Mouse (Mus musculus) megakaryocyte-erythroid progenitor cell, adult 5-6 weeks (primary cell): ENCODE data around the gene Ttc9c. TPM values are rescaled to one million over a fixed set of nuclear protein-coding genes. Genes with fewer than 3 reads are reported as not detected.
A peak's percentile ranks its signal among the peaks of the same experiment; 100 is the strongest.
"Not testable (repeated sequence)": the region's sequence is repeated elsewhere in the genome, so short reads cannot be mapped to it uniquely, and the experiment has no call there.

Source experiments
- ATAC-seq: replicated peaks from 2 replicates; pipeline ENCODE4 v1.8.0; 2016; ENCODE audit warnings: mild to moderate bottlenecking, inconsistent platforms; ENCODE audit not compliant: severe bottlenecking, poor library complexity, low FRiP score, low TSS enrichment
- total RNA-seq, 2 experiments: library from RNA; stranded (forward) in 1 of 2; stranded (reverse) in 1 of 2; fragments of 200-1000, 215-1000 nt in 1 of 2; fragments of >200 nt in 1 of 2; fragmentation: Nextera tagmentation in 1 of 2; gene quantifications; 2 replicates each; pipeline ENCODE4 v1.2.3; 2014 to 2017

Gene Ttc9c
- total RNA-seq (2014; fragmentation: Nextera tagmentation): 35.6 and 41.6 TPM in 2 replicates
- total RNA-seq (2017): 55.3 and 57.2 TPM in 2 replicates

DNA sequence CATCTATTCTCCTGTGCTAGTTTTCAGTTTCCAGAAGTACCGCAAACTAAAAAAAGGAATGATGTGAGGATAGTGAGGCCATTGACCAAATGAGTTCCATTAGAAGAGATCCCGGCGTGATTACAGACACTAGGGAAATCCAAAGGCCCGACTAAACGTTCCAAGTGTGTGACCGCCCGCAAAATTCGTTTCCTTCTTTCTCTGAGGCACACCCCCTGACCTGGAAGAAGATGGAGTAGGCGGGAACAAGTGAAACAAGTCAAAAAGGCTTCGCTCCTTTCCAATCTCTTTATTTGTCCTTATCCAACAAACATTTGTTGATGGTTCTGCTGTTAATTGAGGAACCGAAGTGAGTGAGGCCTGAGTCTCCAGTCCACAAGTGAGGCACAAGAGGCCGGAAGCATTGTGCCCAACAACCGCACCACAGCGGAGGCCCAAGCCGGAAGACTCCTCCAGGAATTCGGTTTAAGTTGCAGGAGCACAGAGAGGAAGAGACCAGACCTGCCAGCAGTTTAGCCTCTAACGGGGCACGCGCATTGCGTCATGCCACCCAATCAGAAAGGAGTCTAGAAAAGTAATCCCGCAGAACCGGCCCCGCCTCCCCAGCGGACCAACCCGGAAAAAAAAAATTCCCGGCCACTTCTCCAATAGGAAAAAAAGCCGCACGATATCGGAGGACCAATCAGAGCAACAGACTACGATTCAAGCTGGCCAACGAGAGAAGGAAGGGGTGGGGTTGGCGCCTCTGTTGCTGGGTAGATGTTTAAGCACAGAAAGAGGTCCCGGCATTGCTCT, at the start of gene Ttc9c:
Gene Ttc9c, minus strand, starts transcription at position 533 of the 795 bp plus-strand sequence.
- peak; percentile 82 for ATAC-seq

DNA sequence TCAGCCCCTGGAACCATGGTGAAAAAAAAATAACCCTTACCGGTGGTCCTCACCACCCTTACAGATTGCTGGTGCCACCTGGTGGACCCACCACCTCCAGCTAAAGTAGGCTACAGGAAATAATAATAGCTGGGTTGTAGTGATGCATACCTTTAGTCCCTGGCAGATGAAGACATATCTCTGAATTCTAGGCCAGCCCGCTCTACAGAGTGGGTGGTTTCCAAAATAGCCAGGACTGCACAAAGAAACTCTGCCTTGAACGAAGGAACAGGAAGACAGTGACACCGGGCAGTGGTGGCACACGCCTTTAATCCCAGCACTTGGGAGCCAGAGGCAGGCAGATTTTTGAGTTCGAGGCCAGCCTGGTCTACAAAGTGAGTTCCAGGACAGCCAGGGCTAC, 45.1 kb upstream of the Ttc9c start:
- no peak for ATAC-seq

DNA sequence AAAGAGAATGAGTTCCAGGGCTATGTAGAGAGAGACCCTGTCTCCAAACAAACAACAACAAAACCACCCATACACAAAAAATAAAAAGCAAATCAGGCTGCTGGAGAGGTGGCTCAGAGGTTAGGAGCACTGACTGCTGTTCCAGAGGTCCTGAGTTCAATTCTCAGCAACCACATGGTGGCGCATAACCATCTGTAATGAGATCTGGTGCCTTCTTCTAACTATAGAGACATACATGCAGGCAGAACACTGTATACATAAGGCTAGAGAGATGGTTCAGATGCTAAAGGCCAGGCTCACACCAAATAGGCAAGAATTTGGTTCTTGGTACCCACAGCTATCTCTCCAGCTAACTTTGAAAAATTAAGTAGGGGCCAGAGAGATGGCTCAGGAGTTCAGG, 39.9 kb upstream of the Ttc9c start:
- ATAC-seq: no peak

DNA sequence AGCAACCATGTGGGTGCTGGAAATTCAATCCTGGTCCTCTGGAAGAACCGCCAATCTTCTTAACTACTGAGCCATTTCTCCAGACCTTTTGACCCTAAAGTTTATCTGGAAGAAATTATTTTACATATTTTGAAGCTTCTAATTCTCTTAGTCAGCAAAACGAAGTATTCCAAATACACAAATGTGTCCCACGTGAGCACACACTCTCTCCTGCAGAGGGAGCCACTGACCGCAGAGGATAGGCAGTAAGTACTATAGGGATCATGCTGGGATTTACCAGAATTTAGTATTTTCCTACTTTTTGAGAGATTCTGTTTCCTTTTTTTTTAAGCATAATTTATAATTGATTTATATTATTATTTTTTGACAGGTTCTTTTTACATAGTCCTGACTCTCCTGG, 38.6 kb upstream of the Ttc9c start:
- 0 out of 2 replicates have a peak, but pooled peaks have one; percentile 52 for ATAC-seq

DNA sequence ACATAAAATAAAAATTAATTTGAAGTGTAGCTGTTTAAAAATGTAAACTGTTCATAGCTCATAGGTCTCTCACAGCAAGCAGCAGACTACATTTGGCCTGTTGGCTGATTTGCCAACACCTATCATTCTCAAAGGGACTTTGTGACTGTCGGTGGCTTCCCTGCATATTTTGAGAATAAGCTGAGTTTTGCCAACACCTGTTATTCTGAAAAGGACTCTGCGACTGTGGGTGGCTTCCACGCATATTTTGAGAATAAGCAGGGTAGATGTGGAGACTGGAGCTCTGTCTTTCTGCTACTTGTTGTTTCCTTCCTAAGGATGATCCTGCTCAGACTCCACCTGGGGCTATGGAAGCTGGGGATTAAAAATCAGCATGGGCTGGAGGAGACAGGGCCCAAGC, 34.0 kb upstream of the Ttc9c start:
- ATAC-seq: no peak

DNA sequence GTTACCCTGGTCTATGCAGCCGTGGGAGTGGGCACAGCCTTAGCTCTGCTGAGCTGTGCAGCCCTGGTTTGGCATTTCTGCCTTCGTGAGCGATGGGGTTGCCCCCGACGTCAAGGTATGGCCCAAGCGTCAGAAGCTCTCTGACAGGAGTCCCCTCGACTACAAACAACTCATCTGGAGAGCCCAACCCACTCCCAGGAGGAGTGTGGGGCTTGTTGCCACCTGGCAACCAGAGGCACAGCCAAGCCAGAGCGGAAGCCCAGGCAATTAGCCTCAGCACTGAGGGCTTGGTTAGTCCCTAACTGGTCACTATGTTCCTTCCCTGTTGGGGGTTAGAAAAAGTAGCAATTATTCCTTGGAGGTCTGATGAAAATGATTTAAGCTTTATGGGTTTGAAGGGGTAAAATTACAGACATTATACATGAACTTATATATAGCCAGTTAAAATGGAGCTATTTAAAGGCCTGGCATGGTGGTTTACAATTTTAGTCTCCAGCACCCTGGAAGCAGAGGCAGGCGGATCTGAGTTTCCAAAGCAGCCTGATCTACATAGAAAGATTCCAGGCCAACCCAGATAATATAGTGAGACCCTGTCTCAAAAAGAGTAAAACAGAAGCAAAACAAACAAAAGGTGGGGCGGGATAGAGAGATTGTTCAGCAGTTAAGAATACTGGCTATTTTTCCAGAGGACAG, 33.2 kb upstream of the Ttc9c start:
- no peak for ATAC-seq

DNA sequence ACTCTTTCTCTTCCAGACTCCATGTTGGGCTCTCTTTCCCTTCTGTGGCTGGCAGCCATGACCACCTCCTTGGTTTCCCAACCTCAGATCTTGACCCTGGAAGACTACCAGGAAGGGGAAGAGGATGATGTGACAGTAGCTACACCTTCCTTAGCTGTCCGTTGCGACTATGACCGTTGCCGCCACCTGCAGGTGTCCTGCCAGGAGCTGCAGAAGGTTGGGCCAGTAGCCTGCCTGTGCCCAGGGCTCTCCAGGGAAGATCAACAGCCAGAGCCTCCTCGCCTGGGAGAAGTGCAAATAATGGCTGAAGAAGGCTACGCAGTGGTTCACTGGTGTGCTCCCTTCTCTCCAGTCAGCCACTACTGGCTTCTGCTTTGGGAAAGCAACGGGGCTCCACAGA, 32.5 kb upstream of the Ttc9c start:
- no peak for ATAC-seq

DNA sequence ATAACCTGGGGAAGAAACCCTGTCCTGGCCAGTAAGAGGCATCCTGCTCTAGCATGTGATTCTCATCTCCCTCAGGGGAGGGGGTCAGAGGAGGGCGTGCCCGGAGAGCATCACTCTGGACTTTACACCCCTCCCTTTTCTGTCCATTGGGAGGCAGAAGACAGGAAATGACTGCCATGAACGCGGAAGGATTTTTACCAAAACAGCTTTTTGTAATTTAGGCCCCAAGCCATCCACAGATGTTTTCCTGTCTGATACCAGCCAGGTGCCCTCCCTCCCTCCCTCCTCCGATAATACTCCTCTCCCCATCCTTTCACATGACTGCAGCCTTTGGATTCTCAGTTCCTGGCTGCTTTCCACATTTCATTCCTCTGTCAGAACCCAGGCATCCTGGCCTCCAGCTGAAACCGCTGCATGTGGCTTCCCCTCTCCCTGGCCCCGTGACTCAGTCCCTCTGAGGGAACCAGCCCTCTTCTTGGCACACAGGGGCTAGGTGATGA, 31.3 kb upstream of the Ttc9c start, which contains the start of gene Lrrn4cl:
Gene Lrrn4cl, plus strand, starts transcription at position 367 of the 500 bp plus-strand sequence.
- peak; percentile 36; the same call in 1 of the 2 replicates for ATAC-seq

DNA sequence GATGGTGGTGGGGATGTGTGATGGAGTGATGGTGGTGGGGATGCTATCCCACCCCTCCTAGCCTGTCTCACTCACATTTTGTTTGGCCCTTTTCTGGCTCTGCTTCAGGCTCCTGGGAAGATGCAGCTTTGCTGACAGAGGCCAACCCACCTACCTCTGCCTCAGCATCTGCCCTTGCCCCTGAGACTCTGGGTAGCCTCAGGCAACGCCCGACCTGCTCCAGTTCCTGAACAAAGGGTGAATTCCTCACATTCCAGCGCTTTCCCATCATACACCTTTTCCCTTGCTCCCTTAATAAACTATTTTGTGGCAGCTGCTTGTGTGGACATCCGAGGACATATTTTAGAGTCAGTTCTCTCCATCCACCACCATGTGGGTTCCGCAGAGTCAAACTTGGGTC, 29.2 kb upstream of the Ttc9c start:
- ATAC-seq: no peak

DNA sequence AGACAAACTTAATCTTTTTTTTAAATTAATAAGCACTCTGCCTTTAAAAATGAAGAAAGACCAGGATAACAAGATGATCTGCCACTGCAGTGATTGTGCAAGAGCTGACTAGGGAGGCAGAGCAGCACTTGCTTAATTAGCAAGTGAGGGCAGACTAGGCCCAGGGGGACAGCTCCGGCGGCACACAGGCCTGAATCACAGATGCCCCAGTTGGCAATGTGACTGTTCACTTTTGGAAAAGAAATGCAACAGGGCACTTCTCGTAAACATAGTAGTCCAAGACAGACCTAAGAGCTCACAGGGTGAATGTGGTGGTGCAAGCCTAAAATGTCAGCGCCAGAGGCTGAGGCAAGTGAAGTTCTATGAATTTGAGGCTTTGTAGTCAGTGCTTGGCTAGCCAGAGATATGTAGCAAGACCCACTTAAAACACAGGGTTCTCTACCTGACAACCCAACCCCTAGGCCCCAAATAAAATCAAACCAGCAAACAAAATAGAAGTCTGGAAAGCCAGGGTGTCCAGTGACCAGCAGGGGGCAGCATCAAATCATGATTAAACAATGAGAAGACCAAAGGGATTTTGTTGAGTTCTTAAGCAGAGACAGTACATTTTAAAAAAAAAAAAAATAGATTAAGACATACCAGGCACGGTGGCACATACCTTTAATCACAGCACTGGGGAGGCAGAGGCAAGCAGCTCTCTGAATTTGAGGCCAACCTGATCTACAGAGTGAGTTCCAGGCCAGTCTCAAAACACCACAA, 25.4 kb upstream of the Ttc9c start:
- peak; percentile 42; the same call in 1 of the 2 replicates for ATAC-seq

DNA sequence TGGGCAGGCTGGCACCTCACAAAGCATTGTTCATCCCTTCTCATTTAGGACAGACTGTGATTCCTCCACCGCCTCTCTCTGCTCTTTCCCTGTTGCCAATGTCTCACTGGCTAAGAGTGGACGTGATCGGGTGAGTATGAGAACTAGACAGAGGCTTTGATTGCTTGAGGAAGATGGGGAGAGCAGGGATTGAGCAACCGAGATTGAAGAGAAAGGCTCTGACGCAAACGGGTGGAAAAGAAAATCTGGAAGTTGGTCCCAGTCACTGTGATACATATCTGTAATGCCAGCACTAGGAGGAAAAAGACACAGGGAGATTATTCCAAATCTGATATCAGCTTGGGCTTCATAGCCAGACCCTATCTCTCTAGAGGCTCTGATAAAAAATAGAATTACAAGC, 23.8 kb upstream of the Ttc9c start:
- ATAC-seq: no peak

DNA sequence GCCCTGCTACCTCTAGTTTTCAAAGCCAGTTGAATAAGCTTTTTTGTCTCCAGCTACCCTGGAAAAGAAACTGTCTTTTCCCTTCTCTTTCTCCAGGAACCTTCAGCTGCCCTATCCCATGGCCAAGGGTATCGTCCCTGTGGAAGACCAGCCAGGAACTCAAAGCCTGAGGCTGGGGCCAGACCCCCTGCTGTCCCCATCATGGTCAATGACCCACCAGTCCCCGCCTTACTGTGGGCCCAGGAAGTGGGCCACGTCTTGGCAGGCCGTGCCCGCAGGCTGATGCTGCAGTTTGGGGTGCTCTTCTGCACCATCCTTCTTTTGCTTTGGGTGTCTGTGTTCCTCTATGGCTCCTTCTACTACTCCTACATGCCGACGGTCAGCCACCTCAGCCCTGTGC, 21.9 kb upstream of the Ttc9c start:
- ATAC-seq: no peak

DNA sequence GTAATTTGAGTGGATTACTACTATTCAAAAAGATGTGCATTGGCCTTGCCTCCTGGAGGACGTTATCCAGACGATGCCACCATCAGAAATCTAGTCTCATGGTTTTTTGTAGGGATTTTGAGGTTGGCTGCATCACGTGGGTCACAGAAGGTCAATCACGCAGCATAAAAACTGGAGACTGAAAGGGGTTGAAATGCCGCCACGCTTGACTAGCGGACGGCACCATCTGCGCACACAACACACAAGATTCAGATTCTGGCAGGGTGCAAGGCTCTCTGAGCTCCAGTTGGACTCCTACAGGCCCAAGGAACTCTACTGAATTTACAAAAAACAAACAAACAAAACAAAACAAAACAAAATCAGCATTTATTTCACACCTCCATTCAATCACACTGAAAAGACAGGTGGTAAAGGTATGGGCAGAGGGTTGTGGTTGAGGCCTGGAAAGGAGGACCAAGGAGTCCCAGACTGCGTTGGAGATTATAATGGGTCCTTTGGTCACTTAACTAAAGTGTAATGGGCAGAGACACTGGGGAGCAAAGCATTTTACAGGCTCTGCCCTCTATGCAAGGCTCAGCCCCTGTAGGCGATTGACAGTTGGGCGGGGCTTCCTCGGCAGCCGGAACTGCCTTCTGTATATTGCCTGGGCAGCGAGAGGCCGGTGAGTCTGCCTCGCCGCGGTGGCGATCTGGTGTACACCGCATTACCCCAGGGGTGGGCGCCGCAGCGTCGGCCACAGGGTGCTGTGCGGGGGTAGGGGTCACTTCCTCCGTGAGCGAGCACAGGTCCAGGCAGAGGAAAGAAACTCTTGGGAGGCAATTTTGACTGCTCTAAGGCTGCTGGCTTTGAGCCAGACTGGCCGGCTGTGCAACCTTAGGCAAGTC, 21.0 kb upstream of the Ttc9c start:
- peak; percentile 71 for ATAC-seq

DNA sequence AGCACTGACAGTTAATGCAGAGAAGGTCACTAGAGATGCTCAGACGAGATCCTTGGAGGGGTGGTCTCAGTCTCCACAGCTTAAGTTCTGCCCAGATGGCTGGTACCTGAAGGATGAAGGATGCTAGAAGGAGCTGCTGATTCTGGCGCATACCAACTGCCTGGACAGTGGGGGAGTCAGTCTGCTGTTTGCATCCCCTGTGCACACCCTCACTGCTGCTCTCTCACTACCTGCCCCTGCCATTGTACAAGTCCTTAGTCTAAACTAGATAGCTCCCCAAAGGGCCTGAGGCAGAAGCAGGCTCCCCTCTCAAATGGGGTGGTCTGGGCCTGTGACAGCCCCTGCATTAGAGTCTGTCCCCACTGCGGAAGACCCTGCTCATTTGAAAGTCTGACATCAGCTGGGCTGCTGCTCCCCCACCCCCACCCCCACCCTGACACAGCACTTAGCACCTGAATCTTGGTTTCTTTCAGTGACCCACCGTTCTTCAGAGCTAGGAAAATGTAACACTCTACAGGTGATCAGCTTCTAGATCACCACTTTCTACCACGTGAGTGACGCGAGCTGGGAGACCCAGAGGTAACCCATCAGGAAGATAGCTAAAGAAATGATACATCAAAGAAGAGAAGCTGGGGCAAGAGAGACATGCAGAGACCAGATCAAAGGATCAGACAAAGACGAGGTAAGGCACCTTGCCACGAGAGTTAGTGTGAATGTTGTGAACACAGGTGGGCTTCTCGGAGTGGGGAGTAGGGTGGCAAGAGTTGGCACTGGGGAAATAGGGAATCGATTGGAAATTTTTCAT, 20.2 kb upstream of the Ttc9c start, which contains the start of gene Gng3:
Gene Gng3, minus strand, starts transcription at position 92 of the 805 bp plus-strand sequence.
- ATAC-seq: no peak

DNA sequence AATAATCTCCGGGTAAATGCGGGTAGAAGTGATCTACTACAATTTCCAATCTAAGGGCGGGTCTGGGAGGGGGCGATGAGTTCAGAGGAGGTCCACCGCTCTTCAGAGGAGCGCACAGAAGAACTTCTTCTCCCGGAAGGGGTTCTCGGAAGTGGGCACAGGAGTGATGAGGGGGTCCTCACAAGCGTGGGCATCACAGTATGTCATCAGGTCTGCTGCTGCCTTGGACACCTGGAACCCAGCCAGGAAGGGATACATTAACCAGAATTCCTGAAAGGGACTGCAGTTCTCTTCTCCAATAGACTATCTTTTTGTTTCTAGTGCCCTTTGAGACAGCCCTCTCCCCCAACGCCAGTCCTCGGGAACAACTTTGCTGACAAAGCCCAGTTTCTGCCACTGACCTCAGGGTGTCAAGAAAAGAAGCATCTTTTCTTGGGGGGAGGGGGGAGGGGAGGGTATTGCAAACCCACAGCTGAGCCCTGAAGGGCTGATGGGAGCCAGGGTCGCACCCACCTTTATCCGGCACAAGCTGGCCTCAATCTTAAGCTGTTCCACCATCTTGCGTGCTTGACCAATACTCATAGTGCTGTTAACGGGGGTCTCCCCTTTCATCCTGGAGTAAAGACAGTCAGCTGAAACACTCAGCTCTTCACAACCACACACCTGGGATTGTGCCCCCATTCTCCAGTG, 19.1 kb upstream of the Ttc9c start:
- no peak for ATAC-seq

DNA sequence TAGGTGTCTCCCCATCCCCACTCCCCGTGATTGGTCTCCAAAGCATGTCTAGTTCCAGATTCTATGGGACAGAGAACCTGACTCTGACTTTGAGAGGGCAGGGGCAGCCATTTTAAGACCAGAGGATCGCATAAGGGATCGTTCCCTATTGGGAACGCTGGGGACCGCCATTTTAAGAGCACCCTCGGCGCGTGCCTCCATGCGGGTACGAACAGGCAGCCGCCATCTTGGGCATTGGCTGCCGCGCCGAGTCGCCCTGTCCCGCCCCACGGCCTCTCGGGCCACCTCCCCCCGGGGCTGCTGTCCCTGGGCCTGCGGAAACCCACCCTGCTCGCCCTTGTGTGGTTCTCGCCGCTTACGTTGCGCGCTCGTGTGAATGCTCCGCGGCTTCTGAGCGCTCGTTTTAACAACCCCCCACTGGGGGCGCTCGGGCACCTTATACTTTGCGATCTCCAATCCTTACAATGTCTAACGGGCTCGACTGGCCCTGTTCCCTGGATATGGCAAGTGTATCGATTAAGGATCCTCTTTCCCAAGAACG, 18.2 kb upstream of the Ttc9c start, which contains the start of gene Bscl2:
Gene Bscl2, plus strand, starts transcription at position 217 of the 541 bp plus-strand sequence.
- ATAC-seq: peak; percentile 71

DNA sequence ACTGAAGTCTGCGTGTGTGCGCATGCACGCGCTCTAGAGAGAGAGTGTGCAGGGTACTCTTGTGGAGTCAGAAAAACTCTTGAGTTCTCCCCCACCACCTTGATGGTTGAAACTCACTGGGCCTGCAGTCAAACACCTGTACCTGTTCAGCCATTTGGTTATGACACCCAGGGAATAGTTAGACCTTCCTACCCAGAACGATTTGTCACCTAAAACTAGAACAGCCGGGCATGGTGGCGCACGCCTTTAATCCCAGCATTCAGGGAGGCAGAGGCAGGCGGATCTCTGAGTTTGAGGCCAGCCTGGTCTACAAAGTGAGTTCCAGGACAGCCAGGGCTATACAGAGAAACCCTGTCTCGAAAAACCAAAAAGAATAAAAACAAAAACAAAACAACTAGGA, 17.2 kb upstream of the Ttc9c start:
- not testable (repeated sequence) for ATAC-seq
